Mouse (Mus musculus) neural tube, embryonic 11.5 days (tissue): ENCODE results near the gene Kiss1r. TPM values are rescaled to one million over a fixed set of nuclear protein-coding genes. Genes with fewer than 3 reads are reported as not detected.
A peak's percentile ranks its signal among the peaks of the same experiment; 100 is the strongest.

Experiments
- ATAC-seq: fragments of 200-750 bp; cut with Nextera tagmentation; 2 replicates; pipeline ENCODE4 v1.8.0; 2017; ENCODE audit warnings: moderate number of reproducible peaks, mild to moderate bottlenecking, moderate TSS enrichment, moderate library complexity; ENCODE audit not compliant: insufficient read depth, low FRiP score, low TSS enrichment
- DNase-seq: peaks from one replicate; pipeline ENCODE4 v3.0.0-alpha.2; 2015; ENCODE audit warnings: low spot score
- H3K27ac ChIP-seq: fragments of 300-500 bp; sonication (generic); 2 replicates; pipeline ENCODE4 v1.5.1; 2014; ENCODE audit warnings: low read depth, mild to moderate bottlenecking, low read length
- H3K27me3 ChIP-seq: fragments of 300-500 bp; sonication (generic); 2 replicates; pipeline ENCODE4 v1.6.1; 2014; ENCODE audit warnings: mild to moderate bottlenecking, low read length, mixed read lengths; ENCODE audit not compliant: control insufficient read depth, insufficient read depth
- H3K36me3 ChIP-seq: fragments of 300-500 bp; sonication (generic); 2 replicates; pipeline ENCODE4 v1.6.1; 2014; ENCODE audit warnings: mild to moderate bottlenecking, low read length, moderate library complexity, mixed read lengths; ENCODE audit not compliant: control insufficient read depth, insufficient read depth
- H3K4me1 ChIP-seq: fragments of 300-500 bp; sonication (generic); 2 replicates; pipeline ENCODE4 v1.6.1; 2014; ENCODE audit warnings: low read length, mixed read lengths; ENCODE audit not compliant: control insufficient read depth, insufficient read depth
- H3K4me2 ChIP-seq: fragments of 300-500 bp; sonication (generic); 2 replicates; pipeline ENCODE4 v1.6.1; 2014; ENCODE audit warnings: low read depth, mild to moderate bottlenecking, moderate library complexity
- H3K4me3 ChIP-seq: fragments of 300-500 bp; sonication (generic); 2 replicates; pipeline ENCODE4 v1.5.1; 2014; ENCODE audit warnings: low read depth, low read length
- H3K9ac ChIP-seq: fragments of 300-500 bp; sonication (generic); 2 replicates; pipeline ENCODE4 v1.6.1; 2014; ENCODE audit warnings: mild to moderate bottlenecking, low read length
- H3K9me3 ChIP-seq: fragments of 300-500 bp; sonication (generic); 2 replicates; pipeline ENCODE4 v1.6.1; 2016; ENCODE audit warnings: low read length; ENCODE audit not compliant: control insufficient read depth
- WGBS: fragments of 180-500 bp; shearing (Covaris S2); extraction: QIAGEN DNeasy Blood & Tissue Kit; methylation state at CpG from one replicate; pipeline ENCODE4 v1.1.7; 2014; 5-methylcytosine and 5-hydroxymethylcytosine counted together
- polyA plus RNA-seq: library from polyadenylated mRNA; unstranded; fragments of >200 nt; fragmentation: Nextera tagmentation; extraction: Ambion mirVana; gene quantifications from 2 replicates; pipeline ENCODE4 v1.2.1, GENCODE M21; 2014

Gene Kiss1r
- polyA plus RNA-seq, 1 experiment from 2014 or later, result 0.80 TPM

GRCm38 (mm10) chr10:79931797-79932196 lies 15.0 kb downstream of the Kiss1r start:
- no peak for ATAC-seq
- no peak overlapping the region for H3K27ac ChIP-seq
- H3K9me3 ChIP-seq, result no peaks in the 10 kb centered on the region
- peaks cover 6% of the 10 kb centered on the region for H3K36me3 ChIP-seq
- no peak overlapping the region for H3K4me3 ChIP-seq
- no peak for DNase-seq
- H3K27me3 ChIP-seq, result no peaks in the 10 kb centered on the region
- 82% methylated on average over 9 of the region's 9 CpGs for WGBS
- H3K9ac ChIP-seq, result no peak overlapping the region
- peaks cover 33% of the 10 kb centered on the region for H3K4me1 ChIP-seq
- no peak overlapping the region for H3K4me2 ChIP-seq

DNA sequence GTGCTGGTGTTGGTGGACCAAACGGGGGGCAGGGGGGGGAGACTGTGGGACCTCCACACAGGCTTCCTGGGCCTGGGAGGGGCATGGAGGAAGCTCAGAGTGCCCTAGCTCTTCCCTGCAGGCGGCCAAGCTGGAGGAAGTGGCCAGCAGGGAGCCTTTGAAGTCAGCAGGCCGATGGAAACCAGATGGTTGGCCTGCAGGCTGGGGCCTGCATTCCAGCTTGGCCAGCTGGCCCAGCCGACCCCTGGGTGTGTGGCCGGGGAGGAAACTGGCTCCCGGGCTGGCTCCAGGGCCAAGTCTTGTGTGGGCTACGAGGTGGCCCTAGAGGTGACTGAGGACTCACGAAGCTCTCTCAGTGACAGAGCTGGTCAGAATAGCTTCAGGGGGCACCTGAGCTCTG lies 16.0 kb downstream of the Kiss1r start:
- ATAC-seq (no peak), DNase-seq (peak; percentile 52)
- WGBS, result 9% methylated on average over 8 of the region's 8 CpGs
- no peak overlapping the region; the same call in 1 of the 2 replicates for H3K9ac ChIP-seq
- no peak overlapping the region for H3K4me3 ChIP-seq
- peak overlapping the region; percentile 23; the same call in 1 of the 2 replicates for H3K27ac ChIP-seq
- H3K4me2 ChIP-seq, result peak overlapping the region; percentile 19
- H3K27me3 ChIP-seq, result no peaks in the 10 kb centered on the region
- peaks cover 33% of the 10 kb centered on the region for H3K4me1 ChIP-seq
- H3K36me3 ChIP-seq, result peaks cover 6% of the 10 kb centered on the region
- no peaks in the 10 kb centered on the region for H3K9me3 ChIP-seq

DNA sequence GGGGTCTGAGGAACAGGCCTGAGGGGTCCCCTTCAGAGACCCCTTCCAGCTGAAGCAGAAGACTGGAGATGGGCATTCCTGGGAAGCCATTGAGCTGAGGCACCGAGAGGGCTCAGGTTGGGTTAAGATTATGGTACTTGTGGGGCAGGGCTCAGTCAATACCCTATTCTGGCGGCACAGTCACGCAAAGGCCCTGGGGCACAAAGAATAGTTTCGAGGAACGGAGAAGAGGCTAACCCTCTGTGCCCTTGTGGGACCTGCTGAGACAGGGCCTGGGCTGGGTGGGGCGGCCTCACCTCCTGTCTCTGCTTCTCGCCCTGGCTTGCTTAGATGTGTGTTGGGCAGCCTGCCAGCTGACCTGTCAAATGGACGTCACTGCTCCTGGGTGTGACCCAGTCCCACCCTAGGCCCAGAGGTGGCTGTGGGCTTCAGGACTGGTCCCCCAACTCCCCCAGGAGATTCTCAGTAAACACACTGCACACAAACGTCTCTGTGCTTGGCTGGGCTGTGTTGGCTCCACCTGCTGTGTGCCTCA lies 16.4 kb downstream of the Kiss1r start:
- Histone ChIP-seq H3K27me3 (no peaks in the 10 kb centered on the region), H3K4me3 (no peak overlapping the region), H3K9ac (no peak overlapping the region; the same call in 1 of the 2 replicates), H3K4me2 (no peak overlapping the region; the same call in 1 of the 2 replicates), H3K27ac (0 out of 2 replicates have a peak overlapping the region, but pooled peaks have one; percentile 34), H3K9me3 (no peaks in the 10 kb centered on the region), H3K36me3 (peaks cover 6% of the 10 kb centered on the region), H3K4me1 (peaks cover 36% of the 10 kb centered on the region)
- WGBS, result 55% methylated on average over 9 of the region's 9 CpGs
- DNase-seq, result no peak
- ATAC-seq, result no peak

- Histone ChIP-seq H3K9ac (no peak overlapping the region), H3K4me2 (no peak overlapping the region), H3K9me3 (no peaks in the 10 kb centered on the region), H3K36me3 (peaks cover 6% of the 10 kb centered on the region), H3K27me3 (no peaks in the 10 kb centered on the region), H3K4me1 (peaks cover 34% of the 10 kb centered on the region), H3K4me3 (no peak overlapping the region), H3K27ac (no peak overlapping the region)
- WGBS, result 30% methylated on average over 6 of the region's 6 CpGs
- ATAC-seq, result no peak
- DNase-seq, result no peak
Observed at GRCm38 (mm10) chr10:79933861-79934260, 17.1 kb downstream of the Kiss1r start.

DNA sequence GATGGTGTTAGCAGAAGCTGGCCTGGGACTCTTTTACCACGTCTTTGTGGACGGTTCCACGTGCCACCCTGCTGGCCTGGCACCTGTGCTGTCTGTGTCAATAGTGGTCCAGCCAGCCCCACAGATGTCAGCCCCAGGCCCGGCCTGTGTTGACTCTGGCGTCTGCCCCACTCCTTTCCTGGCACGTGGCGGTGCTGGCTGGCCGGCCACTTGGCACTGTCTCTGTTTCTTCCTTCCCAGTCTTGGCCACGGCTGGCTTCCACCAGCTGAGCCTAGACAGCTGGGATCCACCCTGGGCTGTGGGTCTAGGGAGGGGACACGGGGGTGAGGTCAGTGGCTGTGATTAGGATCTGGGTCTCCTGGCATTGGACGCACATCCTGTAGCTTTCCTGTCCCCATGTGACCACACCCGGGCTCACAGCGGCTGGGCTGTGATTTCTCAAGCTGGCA lies 17.5 kb downstream of the Kiss1r start:
- WGBS, result 65% methylated on average over 13 of the region's 13 CpGs
- Histone ChIP-seq H3K4me2 (no peak overlapping the region), H3K36me3 (peaks cover 6% of the 10 kb centered on the region), H3K9me3 (no peaks in the 10 kb centered on the region), H3K27ac (no peak overlapping the region), H3K4me3 (no peak overlapping the region), H3K4me1 (peaks cover 30% of the 10 kb centered on the region), H3K27me3 (no peaks in the 10 kb centered on the region), H3K9ac (no peak overlapping the region)
- ATAC-seq (no peak), DNase-seq (no peak)

GRCm38 (mm10) chr10:79934794-79935569 lies 18.2 kb downstream of the Kiss1r start:
- no peak overlapping the region for H3K4me2 ChIP-seq
- no peak overlapping the region for H3K4me3 ChIP-seq
- peaks cover 25% of the 10 kb centered on the region for H3K4me1 ChIP-seq
- H3K9ac ChIP-seq, result no peak overlapping the region
- DNase-seq, result no peak
- no peaks in the 10 kb centered on the region for H3K9me3 ChIP-seq
- no peaks in the 10 kb centered on the region for H3K27me3 ChIP-seq
- 91% methylated on average over 16 of the region's 16 CpGs for WGBS
- peaks cover 6% of the 10 kb centered on the region for H3K36me3 ChIP-seq
- no peak for ATAC-seq
- no peak overlapping the region for H3K27ac ChIP-seq

DNA sequence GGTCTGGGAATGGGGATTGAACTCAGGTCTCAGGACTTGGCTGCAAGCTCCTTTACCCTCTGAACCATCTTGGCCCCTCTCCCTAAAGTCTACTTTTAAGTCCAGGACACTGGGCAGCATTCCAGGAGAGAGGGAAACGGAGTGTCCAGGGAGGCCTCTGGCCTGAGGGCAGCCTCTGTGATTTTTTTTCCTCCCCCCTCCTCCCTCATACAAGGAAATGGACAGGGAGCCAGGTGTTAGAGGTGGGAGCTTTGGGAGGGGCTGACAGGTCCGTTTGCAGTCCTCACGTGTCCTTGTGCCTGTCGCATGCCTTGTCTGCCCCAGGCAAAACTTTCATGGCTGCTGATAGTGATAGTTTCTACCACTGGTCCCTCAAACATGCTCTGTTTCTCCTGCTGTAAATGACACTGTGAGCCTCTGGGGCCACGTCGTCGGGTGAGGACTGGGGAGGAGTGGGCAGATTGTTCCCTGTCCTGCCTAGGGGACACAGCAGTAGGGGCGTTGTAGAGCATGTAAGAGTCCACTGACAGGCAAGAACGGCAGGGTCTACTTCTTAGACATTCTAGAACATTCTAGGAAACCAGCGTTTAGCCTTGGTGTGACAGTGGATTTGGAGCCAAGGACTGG lies 19.6 kb downstream of the Kiss1r start:
- H3K27me3 ChIP-seq, result no peaks in the 10 kb centered on the region
- H3K4me2 ChIP-seq, result no peak overlapping the region
- H3K27ac ChIP-seq, result no peak overlapping the region
- H3K4me1 ChIP-seq, result peaks cover 22% of the 10 kb centered on the region
- H3K36me3 ChIP-seq, result peaks cover 3% of the 10 kb centered on the region; the same call in 1 of the 2 replicates
- no peak overlapping the region for H3K9ac ChIP-seq
- WGBS, result 81% methylated on average over 10 of the region's 10 CpGs
- H3K4me3 ChIP-seq, result no peak overlapping the region
- ATAC-seq, result no peak
- DNase-seq, result no peak
- H3K9me3 ChIP-seq, result no peaks in the 10 kb centered on the region

- Histone ChIP-seq H3K9me3 (no peaks in the 10 kb centered on the region), H3K4me2 (no peak overlapping the region), H3K4me3 (no peak overlapping the region), H3K27ac (no peak overlapping the region), H3K27me3 (no peaks in the 10 kb centered on the region), H3K4me1 (peaks cover 19% of the 10 kb centered on the region), H3K36me3 (peaks cover 3% of the 10 kb centered on the region; the same call in 1 of the 2 replicates), H3K9ac (no peak overlapping the region)
- no peak for DNase-seq
- no peak for ATAC-seq
- 84% methylated on average over 27 of the region's 27 CpGs for WGBS
Observed at GRCm38 (mm10) chr10:79936911-79937441, 20.2 kb downstream of the Kiss1r start.
